Mouse (Mus musculus) embryonic facial prominence, embryonic 15.5 days (tissue): ENCODE data around the gene Erp27. TPM values are rescaled to one million over a fixed set of nuclear protein-coding genes. Genes with fewer than 3 reads are reported as not detected.

Source experiments
- ATAC-seq: fragments of 200-750 bp; cut with Nextera tagmentation; 2 replicates; pipeline ENCODE4 v1.8.0; 2017; ENCODE audit warnings: low read depth, moderate TSS enrichment; ENCODE audit not compliant: insufficient number of reproducible peaks, low FRiP score, low TSS enrichment
- H3K27ac ChIP-seq: fragments of 300-500 bp; sonication (generic); replicated peaks from 2 replicates; pipeline ENCODE4 v1.5.1; 2015; ENCODE audit warnings: mild to moderate bottlenecking, inconsistent platforms
- H3K27me3 ChIP-seq: fragments of 300-500 bp; sonication (generic); 2 replicates; pipeline ENCODE4 v1.6.1; 2015; ENCODE audit warnings: inconsistent platforms
- H3K36me3 ChIP-seq: fragments of 300-500 bp; sonication (generic); 2 replicates; pipeline ENCODE4 v1.6.1; 2015; ENCODE audit warnings: mild to moderate bottlenecking, inconsistent platforms
- H3K4me1 ChIP-seq: fragments of 300-500 bp; sonication (generic); 2 replicates; pipeline ENCODE4 v1.6.1; 2015; ENCODE audit warnings: inconsistent platforms
- H3K4me2 ChIP-seq: fragments of 300-500 bp; sonication (generic); replicated peaks from 2 replicates; pipeline ENCODE4 v1.6.1; 2015; ENCODE audit warnings: mild to moderate bottlenecking, inconsistent platforms
- H3K4me3 ChIP-seq: fragments of 300-500 bp; sonication (generic); replicated peaks from 2 replicates; pipeline ENCODE4 v1.5.1; 2015; ENCODE audit warnings: mild to moderate bottlenecking, inconsistent platforms
- H3K9ac ChIP-seq: fragments of 300-500 bp; sonication (generic); 2 replicates; pipeline ENCODE4 v1.6.1; 2015; ENCODE audit warnings: inconsistent platforms
- H3K9me3 ChIP-seq: fragments of 300-500 bp; sonication (generic); replicated peaks from 2 replicates; pipeline ENCODE4 v1.6.1; 2016; ENCODE audit warnings: inconsistent platforms
- WGBS: fragments of 180-500 bp; shearing (Covaris S2); methylation state at CpG from one replicate; pipeline ENCODE4 v1.1.7; 2015; 5-methylcytosine and 5-hydroxymethylcytosine counted together
- polyA plus RNA-seq: library from polyadenylated mRNA; unstranded; fragments of >200 nt; fragmentation: Nextera tagmentation; extraction: Ambion mirVana; gene quantifications from 2 replicates; pipeline ENCODE4 v1.2.1, GENCODE M21; 2015

Gene Erp27
- polyA plus RNA-seq, 1 experiment from 2014 or later, result 0.60 TPM

GRCm38 (mm10) chr6:136858420-136858819 is 63.6 kb downstream of the Erp27 start:
- Histone ChIP-seq H3K4me1 (peaks cover 17% of the 10 kb centered on the region), H3K9ac (no peak overlapping the region), H3K27ac (no peak overlapping the region), H3K4me2 (no peak overlapping the region), H3K9me3 (no peaks in the 10 kb centered on the region), H3K36me3 (no peaks in the 10 kb centered on the region), H3K27me3 (no peaks in the 10 kb centered on the region), H3K4me3 (no peak overlapping the region)
- no peak for ATAC-seq
- 67% methylated on average over 8 of the region's 8 CpGs for WGBS

DNA sequence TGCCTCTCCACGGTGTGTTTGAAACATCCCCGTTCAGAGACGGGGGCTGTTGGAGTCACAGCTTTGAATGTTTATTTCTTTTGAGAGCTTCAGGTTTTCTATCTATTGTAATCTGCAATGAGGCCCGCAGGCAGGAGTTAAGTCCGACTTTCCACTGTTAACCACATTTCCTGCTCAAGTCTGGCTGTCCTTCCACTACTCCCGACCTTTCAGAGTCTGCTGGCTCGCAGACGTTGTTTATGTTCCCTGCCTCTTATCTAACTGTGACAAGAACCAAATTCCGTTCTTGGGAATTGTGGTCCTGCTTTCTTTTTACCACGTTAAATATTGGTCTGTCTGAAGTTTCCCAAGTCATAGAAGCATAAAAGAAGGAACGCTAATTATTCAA is 64.1 kb downstream of the Erp27 start:
- no peak overlapping the region for H3K4me3 ChIP-seq
- H3K36me3 ChIP-seq, result no peaks in the 10 kb centered on the region
- H3K27ac ChIP-seq, result peak overlapping the region; percentile 19; the same call in 1 of the 2 replicates
- no peak for ATAC-seq
- WGBS, result 17% methylated on average over 11 of the region's 11 CpGs
- peak overlapping the region; percentile 28 for H3K4me2 ChIP-seq
- peaks cover 18% of the 10 kb centered on the region for H3K4me1 ChIP-seq
- H3K27me3 ChIP-seq, result no peaks in the 10 kb centered on the region
- no peaks in the 10 kb centered on the region for H3K9me3 ChIP-seq
- no peak overlapping the region for H3K9ac ChIP-seq

Other genes starting within 250 kb of the Erp27 start
- 0.08 and 0.11 TPM in 2 replicates for gene Gucy2c, start 140.4 kb downstream of the Erp27 start, polyA plus RNA-seq
- 0.53 and 0.69 TPM in 2 replicates for gene Hist4h4, start 117.8 kb downstream of the Erp27 start, polyA plus RNA-seq
- 151 and 155 TPM in 2 replicates for gene H2afj, start 113.9 kb downstream of the Erp27 start, polyA plus RNA-seq
- gene BC049715, start 94.6 kb downstream of the Erp27 start, polyA plus RNA-seq, result 1.2 and 3.7 TPM in 2 replicates
- gene Wbp11, start 93.9 kb downstream of the Erp27 start, polyA plus RNA-seq, result 92.0 and 104 TPM in 2 replicates
- gene Smco3, start 86.7 kb downstream of the Erp27 start, polyA plus RNA-seq, result 2.1 and 2.5 TPM in 2 replicates
- gene Art4, start 64.4 kb downstream of the Erp27 start, polyA plus RNA-seq, result 3.0 and 3.3 TPM in 2 replicates
- gene Mgp, start 46.4 kb downstream of the Erp27 start, polyA plus RNA-seq, result 211 and 283 TPM in 2 replicates
- gene Pde6h, start 1.7 kb upstream of the Erp27 start, polyA plus RNA-seq, result not detected in 2 replicates
- 140 and 145 TPM in 2 replicates for gene Arhgdib, start 19.7 kb upstream of the Erp27 start, polyA plus RNA-seq
- 28.1 and 31.9 TPM in 2 replicates for gene Rerg, start 248.3 kb upstream of the Erp27 start, polyA plus RNA-seq